Mouse (Mus musculus) naive thymus-derived CD4-positive, alpha-beta T cell, adult 2 months (primary cell): ENCODE results near the gene Htr3b.
"Not testable (repeated sequence)": the region's sequence is repeated elsewhere in the genome, so short reads cannot be mapped to it uniquely, and the experiment has no call there.

Source experiments
- DNase-seq: peaks from one replicate; pipeline ENCODE4 v3.0.0-alpha.2; 2011; ENCODE audit warnings: low read depth

Htr3b gene

DNA sequence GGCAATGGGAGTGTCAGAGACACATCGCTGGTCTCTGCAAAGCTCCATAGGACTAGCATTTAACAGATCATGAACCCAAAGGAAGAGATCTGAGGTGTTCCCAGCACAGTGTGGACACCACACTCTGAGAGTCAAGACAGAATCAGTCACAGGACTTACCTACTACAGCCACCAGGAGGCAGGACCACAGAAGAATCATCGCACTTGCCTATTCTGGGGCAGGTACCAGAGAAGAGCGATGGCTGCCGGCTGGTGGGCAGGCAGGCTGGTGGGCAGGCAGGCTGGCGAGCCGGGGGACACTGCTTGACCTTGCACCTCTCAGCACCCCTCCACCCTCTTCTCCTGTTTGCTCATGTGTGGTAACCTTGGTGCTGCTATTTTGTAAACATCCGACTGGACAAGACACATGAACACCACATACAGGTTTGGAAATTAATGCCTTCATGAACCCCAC, at the start of gene Htr3b:
TSS of gene Htr3b (minus strand) at position 404 of the 454 bp plus-strand sequence.
- DNase-seq: peak; percentile 66

DNA sequence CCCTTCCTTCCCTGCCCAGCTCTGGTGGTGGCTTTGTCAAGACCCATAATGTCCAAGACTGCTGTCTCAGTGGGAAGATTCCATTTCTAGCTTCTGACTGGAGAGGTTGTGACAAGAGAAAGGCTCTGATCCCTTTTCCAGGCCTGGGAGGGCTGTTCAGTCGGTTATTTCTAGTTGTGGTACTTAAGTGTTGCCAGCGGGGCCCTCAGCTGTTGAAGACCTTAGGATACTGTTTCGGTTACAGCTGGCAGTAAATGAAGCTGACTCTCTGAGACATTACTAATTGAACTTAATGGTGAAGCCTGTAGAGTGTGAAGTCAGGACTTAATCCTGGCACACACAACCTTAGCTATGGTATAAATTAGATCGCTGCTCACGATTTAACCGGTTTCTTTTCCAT, 34.5 kb upstream of the Htr3b start:
- no peak for DNase-seq

DNA sequence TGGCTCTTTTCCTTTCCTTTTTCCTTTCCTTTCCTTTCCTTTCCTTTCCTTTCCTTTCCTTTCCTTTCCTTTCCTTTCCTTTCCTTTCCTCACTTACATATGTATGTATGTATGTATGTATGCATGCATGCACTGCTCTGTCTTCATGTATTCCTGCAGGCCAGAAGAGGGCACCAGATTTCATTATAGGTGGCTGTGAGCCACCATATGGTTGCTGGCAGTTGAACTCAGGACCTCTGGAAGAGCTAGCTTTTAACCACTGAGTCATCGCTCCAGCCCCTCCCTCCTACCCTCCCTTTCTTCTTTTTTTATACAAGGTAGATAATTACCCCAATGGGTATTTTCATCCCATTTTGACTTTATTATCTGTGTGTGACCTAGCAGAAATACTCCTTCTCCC, 30.9 kb upstream of the Htr3b start:
- DNase-seq: no peak

DNA sequence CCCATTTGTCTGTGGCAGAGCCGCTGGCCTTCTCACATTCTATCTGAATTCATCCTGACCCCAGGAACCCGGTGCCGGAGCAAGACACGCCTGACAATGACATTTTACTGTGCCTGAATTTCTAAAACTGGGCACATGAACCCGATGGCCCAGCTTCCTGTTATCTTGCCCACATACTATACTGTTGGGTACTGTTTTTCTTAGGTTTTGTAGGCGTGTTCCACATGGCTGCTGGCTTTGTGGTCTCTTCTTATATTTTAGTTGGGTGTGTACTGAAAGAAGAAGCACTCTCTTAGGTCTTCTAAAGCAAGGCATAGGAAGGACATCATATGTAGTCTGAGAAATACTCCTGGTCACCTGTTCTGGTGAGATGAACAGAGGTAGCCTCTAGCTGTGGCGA, 30.0 kb upstream of the Htr3b start:
- DNase-seq: peak; percentile 30

DNA sequence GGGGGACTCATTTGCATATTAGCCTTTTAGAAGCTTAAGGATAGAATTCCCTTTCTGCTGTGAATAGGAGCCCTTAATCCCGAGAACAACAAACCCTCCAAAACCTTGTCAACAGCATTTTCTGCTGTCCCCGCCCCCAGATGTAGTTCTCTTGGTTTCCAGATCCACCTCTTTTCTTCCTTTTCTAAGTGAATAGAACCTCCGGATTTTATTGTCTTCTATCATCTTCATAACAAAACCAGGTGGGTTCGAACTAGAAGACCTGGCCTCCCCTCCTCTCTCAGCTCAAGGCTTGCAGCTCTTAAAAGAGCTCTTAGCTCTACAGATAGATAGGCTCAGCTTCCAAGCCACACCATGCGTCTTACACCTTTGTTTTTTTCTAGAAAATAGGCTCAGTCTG, 26.9 kb upstream of the Htr3b start:
- no peak for DNase-seq

DNA sequence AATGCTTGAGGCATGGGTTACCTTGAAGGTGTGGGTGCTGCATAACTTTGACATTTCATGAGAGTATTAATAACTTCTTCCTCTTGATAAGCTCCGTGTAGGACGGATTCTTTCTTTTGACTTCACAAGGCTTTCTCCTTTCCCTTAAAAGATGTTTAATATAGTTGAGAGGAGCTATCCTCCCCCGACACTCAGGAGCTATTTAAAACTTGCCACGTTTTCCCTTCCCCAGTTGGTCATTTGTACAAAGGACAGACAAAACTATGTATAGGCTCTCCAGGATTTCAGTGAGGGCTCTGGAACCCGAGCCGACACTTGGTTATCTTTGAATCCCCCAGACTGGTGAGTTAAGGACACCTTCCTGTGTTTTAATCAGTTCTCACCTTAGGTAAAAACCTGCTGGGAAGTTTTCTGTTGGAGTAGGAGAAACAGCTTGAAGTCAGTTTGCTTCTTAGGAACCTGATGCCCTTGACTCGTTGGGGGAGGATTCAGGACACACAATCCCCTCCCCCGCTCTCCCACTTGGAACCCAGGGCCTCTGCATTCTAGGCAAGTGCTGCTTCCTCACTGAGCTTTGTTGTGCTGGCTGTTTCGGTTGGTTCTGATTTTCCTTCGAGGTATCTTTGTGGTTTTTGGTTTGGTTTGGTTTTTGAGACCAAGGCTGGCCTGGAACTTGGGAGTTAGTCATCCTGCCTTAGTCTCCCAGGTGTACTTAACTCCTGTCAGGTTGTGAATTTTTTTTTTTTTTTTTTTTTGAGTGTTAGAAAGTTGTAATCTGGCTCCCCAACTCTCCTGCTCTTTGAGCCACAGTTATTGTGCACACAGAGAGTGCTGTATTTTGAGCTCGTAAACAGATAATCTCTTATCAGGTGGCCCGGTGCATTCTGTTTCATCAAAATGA, 22.7 kb upstream of the Htr3b start:
- DNase-seq: peak; percentile 15

DNA sequence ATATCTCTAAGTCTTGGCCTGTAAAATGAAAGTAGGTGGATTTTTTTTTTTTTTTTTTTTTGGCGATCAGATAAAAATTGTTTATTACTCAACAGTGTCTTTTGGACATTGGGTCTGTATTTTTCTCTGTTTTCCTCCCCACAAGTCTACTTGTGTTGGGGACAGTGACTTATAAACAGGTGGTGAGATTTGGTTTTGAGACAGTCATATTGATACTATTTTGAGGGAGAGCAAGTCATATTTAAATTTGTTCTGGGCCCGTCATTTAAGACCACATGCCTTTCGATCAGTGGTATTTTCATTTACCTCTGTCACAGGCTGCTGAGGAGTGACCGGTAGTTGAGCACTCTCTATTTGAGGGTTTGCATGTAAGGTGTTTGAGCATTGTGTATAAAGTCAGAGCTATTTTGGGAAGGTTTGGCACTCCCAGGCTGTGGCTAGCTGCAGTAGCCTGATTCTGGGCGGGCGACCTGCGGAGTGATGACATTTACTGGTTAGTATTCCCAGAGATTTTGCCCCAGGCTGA, 21.9 kb upstream of the Htr3b start:
- no peak for DNase-seq

DNA sequence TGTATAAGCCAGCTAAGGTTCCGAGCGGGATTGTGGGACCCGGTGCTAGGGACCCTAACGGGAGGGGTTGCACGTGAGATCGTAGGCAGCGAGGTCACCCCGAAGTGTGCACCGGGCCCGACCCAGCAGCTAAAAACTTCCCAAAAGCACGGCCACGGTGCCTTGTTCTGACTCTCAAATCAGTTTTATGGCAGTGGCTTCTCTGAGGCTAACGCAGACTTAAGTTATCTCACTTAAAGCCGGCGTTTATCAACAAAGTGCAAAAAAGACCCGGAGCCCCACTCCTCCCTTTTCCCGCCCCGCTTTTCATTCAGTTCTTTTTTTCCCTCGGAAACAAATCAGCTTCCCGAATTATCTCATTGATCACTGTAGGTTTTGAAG, 20.9 kb upstream of the Htr3b start:
- no peak for DNase-seq

DNA sequence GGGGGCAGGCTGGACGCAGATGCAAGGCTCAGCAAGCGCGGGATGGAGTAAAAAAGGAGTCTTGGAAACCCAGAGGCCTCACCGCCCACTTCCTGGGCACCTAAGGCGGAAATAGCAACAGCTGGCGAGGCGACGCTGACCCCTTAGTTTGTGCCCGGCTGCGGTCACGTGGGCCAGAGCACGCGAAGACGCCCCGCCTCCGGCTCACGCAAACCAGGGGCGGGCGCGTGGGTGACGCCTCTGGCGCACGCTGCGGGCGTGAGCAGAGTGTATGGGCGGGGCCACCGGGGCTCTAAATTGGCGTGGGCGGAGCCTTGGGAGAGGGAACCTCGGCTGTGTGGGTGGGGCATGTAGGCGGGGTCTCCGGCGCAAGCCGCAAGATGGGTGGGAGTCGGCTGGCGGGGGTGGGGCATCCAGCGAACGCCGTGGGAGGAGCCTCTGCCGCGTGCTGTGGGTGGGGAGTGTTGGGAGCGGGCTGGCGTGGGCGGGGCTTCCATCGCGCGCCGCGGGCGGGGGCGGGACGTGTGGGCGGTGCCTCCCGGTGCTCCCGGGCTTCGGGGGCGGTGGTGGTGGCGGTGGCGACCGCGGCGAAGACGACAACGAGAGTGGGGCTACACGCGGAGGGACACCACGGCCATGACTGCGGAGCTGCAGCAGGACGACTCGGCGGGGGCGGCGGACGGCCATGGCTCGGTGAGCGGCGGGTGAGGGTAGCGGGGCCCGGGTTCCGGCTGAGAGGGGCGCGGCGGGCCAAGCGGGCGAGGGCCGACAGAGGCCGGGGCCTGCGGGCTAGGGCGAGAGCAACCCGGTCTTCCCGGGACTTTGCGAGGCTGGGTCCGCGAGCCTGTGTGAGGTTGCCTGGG, 20.3 kb upstream of the Htr3b start, which contains the start of gene Usp28:
TSS of gene Usp28 (plus strand) at position 531 of the 863 bp plus-strand sequence.
- DNase-seq: peak; percentile 99

DNA sequence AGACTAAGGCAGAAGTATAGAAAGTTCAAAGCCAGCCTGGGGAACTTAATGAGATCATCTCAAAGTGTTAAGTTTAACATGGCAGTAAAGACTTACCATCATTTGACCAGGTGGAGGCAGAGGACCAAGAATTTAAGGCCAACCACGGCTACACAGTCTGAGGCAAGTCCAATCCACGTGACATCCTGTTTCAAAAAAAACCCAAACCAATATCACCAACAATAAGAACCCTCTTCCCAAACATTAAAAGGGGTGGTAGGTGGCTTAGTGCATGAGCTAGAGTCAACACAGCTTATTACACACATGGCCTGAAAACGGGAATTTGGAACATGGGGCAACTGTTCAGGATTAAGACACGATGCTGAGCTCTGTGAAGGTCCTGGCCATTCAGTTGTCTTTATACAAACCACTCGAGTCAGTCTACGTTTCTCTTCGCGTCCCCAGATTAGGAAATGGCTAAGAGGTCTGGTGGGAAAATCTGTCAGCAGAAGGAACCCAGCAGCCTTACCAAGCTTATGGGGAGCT, 19.6 kb upstream of the Htr3b start:
- no peak for DNase-seq

DNA sequence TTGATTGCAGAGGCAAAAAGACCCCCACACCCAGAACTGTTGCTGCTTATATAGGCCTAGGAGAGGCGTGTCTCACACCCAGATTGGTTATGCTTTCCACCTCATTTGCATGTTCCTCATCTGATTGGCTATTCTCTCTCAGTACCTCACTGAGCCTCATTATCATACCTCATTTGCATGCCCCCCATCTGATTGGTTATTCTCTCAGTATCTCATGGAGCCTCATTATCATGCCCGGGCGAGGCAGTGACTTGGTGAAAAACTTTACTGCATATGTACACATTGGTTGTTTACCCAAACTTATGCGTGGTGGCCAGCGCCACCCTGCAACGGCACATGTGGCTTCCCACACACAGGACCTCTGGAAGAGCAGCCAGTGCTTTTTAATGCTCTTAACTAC, 19.0 kb upstream of the Htr3b start:
- DNase-seq: not testable (repeated sequence)

DNA sequence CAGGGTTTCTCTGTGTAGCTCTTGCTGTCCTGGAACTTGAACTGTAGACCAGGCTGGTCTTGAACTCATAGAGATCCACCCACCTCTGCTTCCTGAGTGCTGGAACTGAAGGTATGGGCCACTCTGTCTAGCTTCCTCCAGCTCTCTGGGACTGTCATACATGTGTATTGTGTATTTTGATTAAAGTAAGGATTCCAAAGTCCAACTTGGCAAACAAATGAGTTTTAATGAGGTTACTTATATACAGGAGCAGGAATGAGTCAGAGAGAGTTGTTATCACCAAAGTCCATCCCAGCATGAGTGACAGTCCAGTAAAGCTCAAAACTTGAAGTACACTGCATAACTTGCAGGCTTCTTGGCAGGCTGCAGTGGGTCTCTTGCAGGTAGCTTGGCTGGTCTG, 17.0 kb upstream of the Htr3b start:
- DNase-seq: no peak

DNA sequence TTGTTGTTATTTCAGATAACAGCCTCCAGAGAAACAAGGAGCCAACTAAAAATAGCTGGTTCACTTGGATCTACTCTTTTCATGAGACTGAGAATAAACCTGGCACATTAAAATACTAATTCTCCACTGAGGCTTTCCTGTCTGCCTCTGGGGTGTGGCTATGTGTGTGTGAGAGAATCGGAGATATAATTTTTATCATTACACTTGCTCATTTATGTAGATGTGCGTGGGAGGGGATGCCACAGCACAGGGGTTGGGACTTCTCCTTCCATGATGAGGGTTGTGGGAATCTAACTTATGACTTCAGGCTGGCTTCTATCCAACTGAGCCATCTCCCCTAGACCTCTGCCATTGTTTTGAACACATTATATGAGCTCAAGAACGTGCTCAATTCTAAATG, 16.0 kb upstream of the Htr3b start:
- DNase-seq: peak; percentile 60

DNA sequence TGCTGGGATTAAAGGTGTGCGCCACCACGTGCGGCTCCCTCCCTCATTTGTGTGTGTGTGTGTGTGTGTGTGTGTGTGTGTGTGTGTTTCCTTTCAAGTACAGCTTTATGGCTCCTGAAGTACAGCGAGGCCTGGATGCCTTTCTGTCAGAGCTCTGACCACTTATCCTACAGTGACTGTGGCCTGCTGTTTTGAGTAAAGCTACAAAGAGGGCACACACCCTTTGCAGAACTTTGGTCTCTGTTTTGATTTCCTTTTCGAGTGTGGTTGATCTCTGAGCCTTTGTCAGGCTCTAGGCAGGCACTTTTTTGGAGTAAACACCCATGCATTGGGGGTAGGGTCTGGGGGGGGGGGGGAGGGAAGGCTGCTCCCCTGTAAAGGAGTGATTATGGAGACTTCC, 15.6 kb upstream of the Htr3b start:
- DNase-seq: peak; percentile 69

DNA sequence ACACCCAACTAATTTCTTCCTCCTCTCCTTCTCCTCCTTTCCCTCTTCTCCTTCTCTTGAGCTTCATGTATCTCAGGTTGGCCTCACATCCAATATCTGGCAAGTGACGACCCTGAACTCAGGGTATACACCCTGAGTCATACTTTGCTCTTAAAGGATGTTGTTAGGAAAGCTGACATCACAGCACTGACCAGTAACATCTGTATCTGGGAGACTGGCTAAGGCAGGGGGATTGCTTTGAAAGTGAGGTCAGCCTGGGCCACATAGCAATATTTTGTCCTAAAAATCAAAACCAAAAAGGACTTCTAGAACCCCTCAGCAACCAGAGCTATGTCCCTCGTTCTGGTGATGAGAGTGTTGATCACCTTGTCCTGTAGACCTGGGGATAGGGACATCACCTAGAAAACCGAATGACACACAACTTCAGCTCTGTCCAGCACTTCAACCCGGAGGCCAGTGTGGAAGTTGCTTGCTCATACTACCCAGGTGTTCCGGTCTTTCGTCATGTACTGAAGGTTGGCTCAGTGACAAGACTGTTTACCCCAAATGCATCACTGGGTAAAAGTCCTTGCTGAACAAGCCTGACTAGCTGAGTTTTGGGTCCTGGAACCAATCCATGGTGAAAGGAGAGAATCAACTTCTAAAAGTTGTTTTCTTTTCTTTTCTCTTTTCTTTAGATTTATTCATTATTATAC, 12.0 kb upstream of the Htr3b start:
- DNase-seq: no peak

DNA sequence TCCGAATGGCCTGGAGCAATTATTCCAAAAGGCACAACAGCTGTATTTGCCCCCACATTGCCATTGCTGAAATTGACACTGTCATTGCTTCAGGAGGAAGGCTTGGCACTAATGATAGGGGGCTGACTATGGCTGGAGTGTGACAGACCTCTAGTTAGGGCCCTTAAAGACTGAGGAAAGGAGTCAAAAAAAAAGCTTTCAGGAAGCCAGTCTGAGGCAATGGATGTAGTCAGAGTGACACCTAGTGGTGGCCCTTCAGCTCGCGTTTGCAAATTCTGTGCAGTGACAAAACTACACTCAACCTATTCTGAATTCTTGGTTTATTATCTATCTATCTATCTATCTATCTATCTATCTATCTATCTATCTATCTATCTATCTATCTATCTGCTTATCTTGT, 7.7 kb upstream of the Htr3b start:
- peak; percentile 77 for DNase-seq

DNA sequence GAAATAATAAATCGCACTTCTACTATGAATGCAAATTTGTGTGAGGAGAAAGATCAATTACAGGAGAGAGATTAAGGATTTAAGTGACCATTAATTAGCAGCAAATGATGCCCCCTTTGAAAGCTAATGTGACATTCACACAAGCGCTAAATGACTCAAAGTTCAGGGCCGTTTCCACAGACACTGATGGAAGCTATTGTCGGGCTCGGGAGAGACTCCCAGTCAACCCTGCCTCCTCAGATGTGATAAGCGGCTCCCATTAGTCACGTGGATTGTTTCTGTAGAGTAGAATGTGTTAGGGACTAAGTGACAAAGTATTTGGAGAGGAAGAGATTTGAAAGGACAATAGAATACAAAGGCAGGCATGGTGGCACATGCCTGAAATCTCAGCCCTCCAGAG, 2.7 kb downstream of the Htr3b start:
- no peak for DNase-seq

DNA sequence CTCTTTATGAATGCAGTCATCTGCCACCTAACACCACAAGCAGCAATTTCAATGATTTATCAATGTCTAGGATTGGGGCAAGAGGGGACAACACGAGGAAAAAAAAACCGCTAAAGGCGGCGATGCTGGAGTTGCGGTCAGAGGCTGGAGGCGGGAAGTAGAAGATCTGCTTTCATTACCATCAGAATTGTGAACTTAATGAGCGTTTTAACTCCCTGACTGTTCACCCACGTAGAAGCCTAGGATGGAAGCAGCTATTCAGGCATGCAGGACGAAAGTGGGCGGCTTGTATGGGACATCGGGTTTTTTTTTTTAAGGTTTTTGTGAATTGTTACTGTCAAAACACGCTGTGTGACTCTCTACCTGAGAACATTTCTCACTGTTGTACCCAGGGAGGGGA, 3.5 kb downstream of the Htr3b start:
- no peak for DNase-seq

DNA sequence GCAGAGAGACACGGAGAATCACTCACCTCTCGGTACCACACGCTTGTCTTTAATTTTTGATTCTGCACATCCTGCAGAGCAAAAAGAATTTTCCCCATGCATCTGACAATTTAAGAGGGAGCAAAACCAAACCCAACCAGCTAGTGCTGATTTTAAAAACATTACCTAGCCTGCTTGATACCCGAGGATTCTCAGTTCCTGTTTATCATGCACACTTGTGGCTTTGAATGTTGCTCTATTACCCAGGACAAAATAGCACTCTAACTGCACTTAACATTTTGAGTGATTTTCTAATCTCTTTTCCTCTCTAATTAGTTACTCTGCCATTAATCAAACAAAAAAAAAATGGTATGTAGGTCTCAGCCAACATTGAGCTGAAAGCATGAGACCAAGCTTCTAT, 17.2 kb downstream of the Htr3b start:
- no peak for DNase-seq

DNA sequence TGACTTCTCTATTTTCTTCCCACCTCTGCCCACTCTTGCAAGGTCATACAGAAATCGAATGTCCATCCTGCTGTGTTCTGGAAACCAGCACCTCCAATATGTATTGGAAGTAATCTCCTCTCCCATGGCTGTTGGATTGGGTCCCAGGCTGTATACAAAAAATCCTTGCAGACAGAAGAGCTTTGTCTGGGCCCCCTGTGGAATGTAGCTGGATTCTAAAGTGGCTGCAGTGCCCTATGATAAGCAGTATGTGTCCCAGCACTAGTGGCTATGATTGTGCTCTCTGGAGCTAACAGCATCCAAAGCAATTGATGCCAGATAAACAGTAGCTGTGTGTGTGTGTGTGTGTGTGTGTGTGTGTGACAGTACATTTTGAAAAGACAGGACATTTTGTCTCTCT, 22.4 kb downstream of the Htr3b start:
- DNase-seq: no peak

DNA sequence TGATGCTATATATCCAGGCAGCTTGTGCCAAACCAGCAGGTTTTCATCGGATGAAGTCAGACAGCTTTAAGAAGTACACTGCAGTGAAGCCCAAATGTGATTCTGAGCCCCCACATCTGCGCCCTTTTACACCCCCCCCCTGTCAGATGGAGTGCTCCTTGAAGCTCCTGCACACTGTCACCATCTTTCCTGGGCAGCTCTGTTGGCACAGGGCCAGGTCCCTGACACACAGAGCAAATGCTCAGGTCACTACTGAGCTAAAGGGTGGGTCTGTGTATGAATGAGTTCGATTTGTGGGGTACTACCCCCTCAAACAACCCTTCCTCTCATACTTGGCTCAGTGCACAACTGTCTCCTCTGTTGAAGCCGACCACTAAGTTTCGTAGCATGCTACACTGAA, 35.4 kb downstream of the Htr3b start:
- DNase-seq: no peak

DNA sequence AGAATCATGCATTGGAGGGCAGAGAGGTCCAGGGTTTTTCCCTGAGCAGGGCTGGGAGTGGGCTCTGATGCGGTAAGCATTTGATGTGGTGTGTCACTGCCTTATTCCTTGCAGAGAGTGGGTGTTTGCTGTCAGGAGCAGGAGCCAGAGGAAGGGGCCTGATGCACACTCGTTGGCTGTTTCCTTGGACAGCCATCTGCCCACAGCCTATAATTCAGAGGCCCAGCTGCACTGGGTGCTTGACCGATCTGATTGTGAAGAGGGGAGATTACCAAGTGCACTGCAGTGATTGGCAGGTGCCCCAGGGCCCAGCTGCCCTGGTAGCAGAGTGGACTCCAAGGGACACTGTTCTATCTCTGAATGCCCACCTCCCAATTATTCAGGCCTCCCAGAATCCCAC, 36.0 kb downstream of the Htr3b start:
- DNase-seq: no peak
